Mouse (Mus musculus) brain, adult 2 months (tissue): ENCODE data around the gene Dazap2.

Experiments
- DNase-seq: peaks from one replicate; pipeline ENCODE4 v3.0.0; 2011; ENCODE audit warnings: low read depth, low spot score

Dazap2 gene

GRCm38 (mm10) chr15:100614996-100615824, at the start of gene Dazap2:
TSS of gene Dazap2 (plus strand) at chr15:100615349.
- peak; percentile 99 for DNase-seq

GRCm38 (mm10) chr15:100566531-100566930, 48.6 kb upstream of the Dazap2 start:
- DNase-seq, result no peak

GRCm38 (mm10) chr15:100569239-100569638, 45.9 kb upstream of the Dazap2 start:
- no peak for DNase-seq

GRCm38 (mm10) chr15:100573946-100574345, 41.2 kb upstream of the Dazap2 start:
- peak; percentile 24 for DNase-seq

- DNase-seq, result no peak
Measured at GRCm38 (mm10) chr15:100574378-100574777, 40.8 kb upstream of the Dazap2 start.

GRCm38 (mm10) chr15:100575366-100575765, 39.8 kb upstream of the Dazap2 start:
- no peak for DNase-seq

- no peak for DNase-seq
Measured at GRCm38 (mm10) chr15:100576392-100576791, 38.8 kb upstream of the Dazap2 start.

GRCm38 (mm10) chr15:100576810-100577209, 38.3 kb upstream of the Dazap2 start:
- no peak for DNase-seq

- DNase-seq, result no peak
Measured at GRCm38 (mm10) chr15:100577972-100578371, 37.2 kb upstream of the Dazap2 start.

- DNase-seq, result no peak
Measured at GRCm38 (mm10) chr15:100580108-100580507, 35.0 kb upstream of the Dazap2 start.

- DNase-seq, result no peak
Measured at GRCm38 (mm10) chr15:100585931-100586330, 29.2 kb upstream of the Dazap2 start.

GRCm38 (mm10) chr15:100587166-100587565, 28.0 kb upstream of the Dazap2 start:
- no peak for DNase-seq

GRCm38 (mm10) chr15:100588297-100588696, 26.9 kb upstream of the Dazap2 start:
- no peak for DNase-seq

- DNase-seq, result no peak
Measured at GRCm38 (mm10) chr15:100590436-100590835, 24.7 kb upstream of the Dazap2 start.

- no peak for DNase-seq
Measured at GRCm38 (mm10) chr15:100592817-100593216, 22.3 kb upstream of the Dazap2 start.

GRCm38 (mm10) chr15:100598287-100598882, 16.8 kb upstream of the Dazap2 start:
- DNase-seq, result no peak

GRCm38 (mm10) chr15:100598883-100599275, 16.3 kb upstream of the Dazap2 start:
- peak; percentile 73 for DNase-seq

- peak; percentile 57 for DNase-seq
Measured at GRCm38 (mm10) chr15:100599276-100600046, 15.7 kb upstream of the Dazap2 start, which contains the start of gene Pou6f1. TSS of gene Pou6f1 (minus strand) at chr15:100599984.

- DNase-seq, result peak; percentile 94
Measured at GRCm38 (mm10) chr15:100600047-100600695, 15.0 kb upstream of the Dazap2 start.

GRCm38 (mm10) chr15:100600696-100601272, 14.4 kb upstream of the Dazap2 start:
- no peak for DNase-seq

- DNase-seq, result no peak
Measured at GRCm38 (mm10) chr15:100601669-100602068, 13.5 kb upstream of the Dazap2 start.
